Mouse (Mus musculus) cerebellum, postnatal 14 days (tissue): ENCODE data around the gene Prim2.

Experiments
- DNase-seq, 2 experiments: peaks; one replicate each; pipeline ENCODE4 v3.0.0; 2021; ENCODE audit warnings: mixed read lengths in 2 of 2

The Prim2 gene

DNA sequence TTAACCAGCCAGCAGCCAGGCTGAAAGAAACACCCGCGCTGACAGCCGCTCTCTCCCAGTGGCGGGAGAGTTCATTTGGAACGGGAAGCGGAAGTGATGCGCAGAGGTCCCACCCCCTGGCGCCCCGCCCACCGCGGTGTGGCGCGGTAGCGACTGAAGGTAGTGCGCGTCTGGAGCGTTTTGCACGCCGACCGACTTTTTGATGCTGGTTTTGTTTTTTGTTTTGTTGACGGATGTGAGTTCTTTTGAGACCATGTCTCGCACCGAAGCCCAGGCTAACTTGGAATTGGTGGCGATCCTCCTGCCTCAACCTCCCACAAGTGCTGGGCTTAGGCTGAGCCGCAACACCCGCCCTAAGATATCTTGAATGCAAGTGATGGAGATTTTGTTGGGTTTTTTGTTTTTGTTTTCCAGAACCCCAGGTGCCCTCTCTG, at the start of gene Prim2:
Prim2 (minus strand) TSS at position 88 of the 434 bp plus-strand sequence.
- peak; percentile 96 for DNase-seq

DNA sequence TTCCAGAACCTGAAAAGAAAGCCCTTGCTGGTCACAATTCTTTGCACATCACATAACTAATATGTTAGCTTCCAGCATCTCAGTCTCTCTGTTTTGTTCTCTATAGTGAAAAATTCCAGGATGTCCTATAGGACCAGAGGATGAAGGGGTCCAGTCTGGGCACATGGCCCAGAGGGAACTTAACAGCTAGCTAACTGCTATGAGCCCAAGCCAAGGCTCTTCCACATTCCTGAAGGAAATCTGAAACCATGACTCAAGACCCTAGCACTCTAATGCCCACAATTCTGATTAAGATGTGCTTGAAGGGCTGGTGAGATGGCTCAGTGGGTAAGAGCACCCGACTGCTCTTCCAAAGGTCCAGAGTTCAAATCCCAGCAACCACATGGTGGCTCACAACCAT, 48.0 kb upstream of the Prim2 start:
- no peak for DNase-seq

DNA sequence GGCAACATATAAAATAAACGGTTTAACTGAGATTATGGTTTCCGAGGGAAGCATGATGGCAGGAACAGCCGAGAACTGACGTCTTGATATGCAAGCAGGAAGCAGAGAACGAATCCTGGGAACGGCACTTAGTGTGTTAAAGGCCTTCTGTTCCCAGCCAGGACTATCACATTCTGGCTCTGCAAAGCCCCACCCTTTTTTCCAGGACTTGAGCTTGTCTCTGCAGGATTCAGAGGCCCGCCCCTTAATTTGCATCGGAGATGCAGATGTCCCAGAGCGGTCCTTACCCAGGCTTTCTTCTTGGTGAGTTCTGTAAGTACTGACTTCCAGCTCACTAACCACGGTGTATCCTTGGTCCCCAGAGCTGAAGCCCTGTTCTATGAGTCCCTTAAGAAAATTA, 45.2 kb upstream of the Prim2 start:
- no peak for DNase-seq

DNA sequence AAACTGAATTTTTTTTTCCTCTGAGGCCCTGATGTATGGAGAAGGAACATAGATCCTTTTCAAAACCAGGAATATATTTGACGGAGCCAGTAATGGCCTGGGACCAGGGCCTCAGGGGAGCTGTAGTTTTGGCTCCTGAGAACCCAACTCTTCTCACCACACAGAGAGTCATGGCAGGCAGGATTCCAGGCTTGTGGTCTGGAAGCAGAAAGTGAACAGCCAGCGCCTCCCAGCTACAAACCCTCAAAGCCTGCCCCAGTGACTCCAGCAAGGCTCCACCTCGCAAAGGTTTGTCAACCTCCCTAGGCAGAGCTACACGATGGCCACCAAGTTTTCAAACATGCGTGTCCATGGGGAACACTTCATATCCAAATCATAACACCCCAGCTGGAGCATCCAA, 42.4 kb upstream of the Prim2 start:
- no peak for DNase-seq

DNA sequence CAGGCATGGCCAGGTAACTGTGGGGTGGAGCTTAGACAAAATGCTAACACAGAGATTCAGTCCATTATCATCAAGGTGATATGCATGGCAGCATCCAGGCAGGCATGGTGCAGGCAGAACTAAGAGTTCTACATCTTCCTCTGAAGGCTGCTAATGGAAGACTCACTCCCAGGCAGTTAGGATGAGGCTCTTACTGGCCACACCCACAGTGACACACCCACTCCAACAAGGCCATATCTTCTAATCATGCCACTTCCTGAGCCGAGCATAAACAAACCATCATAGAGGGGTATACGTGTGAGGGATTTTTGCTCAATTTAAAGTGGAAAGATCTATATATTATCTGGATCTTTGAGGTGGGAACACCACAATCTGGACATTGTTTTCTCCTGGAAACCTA, 40.0 kb upstream of the Prim2 start:
- DNase-seq = no peak

DNA sequence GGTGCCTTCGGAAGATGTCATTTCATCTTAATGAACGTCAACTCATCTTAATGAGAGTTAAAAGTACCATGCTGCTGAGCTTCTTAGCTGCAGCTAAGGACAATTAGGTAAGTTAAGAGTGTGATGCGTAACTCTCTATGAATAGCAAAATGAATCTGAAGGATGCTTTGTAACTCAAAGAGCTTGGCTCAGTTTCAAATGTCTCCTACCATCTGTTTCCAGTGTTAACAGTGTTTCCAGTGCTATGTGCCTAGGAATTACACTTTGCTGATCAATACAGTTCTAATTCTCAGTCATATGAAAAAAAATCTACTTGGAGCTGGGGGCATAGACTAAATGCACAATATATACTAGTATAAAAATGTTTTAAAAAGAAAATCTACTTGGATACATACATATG, 31.6 kb upstream of the Prim2 start:
- no peak for DNase-seq

DNA sequence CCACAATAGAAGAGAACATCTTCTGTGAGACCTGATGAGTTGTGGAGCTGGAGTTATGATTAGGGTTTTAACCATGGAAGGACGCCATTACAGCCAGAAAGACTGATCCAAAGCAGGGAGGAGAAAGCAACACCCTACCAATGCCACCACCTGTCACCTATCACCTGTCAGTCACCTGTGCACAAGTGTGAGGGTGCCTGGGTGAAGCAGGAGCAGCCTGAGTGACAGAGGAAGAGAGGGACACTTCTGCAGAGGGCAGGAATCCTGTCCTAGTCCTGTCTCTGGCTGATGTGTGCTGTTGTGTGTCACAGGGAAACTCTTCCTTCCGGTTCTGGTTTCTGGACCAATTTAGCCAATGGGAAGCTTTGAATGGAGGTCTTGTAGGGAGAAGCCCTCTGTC, 26.4 kb upstream of the Prim2 start:
- DNase-seq = no peak

DNA sequence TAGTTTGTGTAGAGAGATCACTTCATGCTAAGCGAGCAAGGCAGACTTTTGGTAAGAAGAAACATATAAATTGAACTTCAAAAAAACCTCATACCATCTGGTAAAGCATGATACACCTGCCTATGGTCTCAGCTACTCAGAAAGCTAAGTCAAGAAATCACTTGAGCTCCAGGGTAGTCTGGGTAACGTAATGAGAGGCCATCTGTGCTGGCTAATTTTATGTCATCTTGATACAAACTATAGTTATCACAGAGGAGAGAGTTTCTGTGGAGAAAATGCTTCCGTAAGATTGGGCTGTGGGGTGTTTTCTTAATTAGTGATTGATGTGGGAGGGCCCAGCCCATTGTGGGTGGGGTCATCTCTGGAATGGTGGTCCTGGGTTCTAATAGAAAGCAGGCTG, 24.3 kb upstream of the Prim2 start:
- DNase-seq = no peak

DNA sequence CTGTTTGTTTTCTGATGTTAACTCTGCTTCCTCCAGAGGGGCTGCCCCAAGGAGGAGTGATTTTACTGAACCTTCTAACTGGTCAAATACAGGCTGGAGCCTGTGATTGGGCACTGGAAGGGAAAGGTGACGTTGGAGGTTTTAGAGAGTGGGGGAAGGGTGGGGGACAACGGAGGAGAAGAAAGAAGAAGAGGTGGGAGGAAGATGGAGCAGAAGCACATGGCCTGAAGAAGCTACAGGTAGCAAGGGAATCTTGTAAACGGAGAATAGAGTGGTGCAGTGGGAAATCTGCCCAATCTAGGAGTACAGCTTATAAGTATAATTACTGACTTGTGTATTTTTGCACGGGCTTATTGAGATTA, 20.5 kb upstream of the Prim2 start:
- no peak for DNase-seq

DNA sequence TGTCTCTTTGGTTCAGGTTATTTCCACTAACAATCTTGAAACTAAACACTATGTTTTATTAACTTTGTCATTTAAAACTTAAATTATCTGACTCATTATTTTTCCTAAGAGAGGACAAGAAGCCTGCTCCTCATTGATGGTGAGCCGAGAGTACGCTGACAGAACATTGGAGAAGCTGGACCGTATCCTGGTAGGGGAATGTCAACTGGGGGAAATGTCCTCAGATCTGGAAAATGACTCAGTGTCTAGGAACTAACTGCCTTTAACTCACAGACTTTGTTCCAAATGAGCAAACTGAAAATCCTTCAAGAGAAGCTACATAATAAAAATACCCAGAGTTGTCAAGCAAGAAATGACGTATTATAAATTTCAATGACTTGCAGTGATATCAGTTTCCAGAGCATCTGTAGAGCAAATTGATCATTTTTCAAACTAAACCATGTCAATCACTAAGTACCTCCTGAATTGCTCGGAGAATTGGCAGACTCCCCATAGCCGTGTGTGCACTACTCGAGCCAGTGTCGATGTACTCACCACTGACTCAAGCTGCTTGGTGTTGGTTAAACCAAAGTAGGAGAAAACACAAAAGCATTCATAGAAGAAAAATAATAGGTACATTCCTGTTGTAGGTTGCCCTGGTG, 20.0 kb upstream of the Prim2 start:
- no peak for DNase-seq

DNA sequence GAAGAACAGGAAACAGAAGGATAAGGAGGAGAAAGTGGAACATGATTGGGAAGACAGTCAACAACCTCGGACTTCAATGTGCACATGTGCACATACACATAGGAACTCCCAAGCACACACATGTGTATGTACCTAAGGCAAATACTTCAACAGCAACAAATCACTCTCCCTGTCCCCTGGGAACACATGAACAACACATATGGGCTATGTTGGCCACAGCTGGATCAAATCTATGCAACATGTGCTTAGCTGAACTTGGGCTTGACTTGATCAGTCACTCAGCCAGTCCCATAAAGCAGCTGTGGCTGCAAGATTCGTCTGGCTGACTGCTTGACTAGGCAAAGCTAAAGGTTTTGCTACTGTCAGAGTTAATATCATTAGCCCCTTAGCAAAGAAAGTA, 19.2 kb upstream of the Prim2 start:
- no peak for DNase-seq

DNA sequence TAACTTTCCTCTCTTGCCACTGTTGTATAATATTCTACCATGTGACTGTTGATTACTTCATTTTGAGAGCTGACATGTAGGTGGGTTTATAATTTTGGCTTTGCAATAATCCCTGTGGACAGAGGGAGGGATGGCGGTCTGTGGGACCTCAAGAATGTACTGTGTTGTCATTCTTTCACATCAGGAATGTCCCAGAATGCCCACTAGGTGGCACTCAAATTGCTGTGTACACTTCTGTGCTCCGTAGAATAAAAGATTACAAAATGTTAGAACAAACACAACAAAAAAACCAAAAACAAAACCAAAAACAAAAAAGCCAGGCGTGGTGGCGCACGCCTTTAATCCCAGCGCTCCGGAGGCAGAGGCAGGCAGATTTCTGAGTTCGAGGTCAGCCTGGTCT, 14.9 kb upstream of the Prim2 start:
- peak; percentile 19 to 41 for DNase-seq

DNA sequence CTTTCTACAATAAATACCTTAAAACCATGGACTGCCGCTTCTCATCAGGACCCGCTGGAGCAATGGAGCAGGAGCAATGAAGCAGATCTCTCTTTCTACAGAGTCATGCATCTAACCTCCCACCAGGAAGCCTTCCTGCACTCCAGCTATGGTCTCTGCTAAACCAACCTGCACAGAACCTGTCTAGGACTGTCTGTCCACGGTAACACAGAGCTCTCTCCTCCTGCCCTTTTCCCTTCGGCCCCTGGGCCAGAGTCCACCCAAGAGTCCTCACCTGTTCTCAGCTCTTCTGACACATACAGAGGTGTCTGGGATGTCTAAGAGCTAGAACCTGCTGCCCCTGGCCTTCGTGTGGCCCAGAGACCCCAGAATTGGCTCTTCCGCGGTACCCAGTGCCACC, 11.3 kb upstream of the Prim2 start:
- DNase-seq = no peak

DNA sequence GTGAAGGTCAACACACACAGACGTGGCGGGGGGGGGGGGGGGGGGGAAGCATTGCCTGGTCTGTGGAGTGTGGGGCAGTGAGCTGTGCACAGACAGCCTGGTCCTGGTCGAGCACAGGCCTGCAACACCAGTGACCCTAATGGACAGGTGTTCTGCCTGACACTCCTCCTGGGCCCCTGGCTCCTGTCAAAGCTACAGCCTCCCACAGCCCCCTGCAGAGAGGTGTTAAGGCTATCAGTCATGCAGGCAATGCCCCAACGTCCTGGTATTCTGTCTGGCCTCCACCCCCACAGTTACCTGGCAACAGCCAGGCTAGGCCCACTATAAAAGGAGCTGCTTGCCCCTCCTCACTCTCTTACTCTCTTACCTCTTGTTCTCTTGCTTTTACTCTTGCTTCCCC, 10.8 kb upstream of the Prim2 start:
- DNase-seq = no peak

DNA sequence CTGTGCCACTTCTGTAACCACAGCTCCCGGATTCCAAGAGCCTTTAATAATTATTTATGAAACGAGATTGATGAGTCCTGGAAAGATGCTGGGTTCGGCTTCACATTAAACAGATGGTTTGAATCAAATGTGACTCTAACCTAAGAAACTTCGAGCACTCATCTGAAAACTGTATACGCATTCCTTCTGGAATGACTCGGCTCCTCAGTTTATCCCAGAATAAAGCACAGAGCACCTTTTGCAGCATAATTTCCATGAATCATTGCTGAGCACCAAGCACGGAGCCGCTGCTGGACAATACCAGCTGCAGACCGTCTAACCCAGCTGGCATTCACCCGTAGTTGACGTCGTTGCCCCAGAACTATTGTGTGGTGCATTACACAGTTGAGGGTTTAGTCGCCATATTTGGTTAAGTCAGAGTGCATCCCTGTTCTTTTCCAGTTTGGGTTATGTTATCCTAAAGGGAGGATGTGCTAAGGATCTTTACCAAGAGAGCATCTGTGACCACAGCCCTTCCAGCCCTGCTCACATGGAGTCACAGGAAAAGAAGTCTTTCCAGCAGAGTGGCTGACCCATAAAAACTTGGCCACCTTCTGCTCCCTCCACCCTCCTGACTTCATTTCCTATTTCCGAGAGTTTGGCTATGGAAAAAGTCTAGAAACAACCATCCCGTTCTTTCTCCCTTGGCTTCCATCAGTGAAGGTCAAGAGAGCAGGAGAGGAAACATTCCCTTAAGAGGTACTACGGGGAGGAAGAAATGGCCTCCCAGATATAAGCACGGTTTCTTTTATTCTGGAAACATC, 3.8 kb upstream of the Prim2 start:
- no peak for DNase-seq

DNA sequence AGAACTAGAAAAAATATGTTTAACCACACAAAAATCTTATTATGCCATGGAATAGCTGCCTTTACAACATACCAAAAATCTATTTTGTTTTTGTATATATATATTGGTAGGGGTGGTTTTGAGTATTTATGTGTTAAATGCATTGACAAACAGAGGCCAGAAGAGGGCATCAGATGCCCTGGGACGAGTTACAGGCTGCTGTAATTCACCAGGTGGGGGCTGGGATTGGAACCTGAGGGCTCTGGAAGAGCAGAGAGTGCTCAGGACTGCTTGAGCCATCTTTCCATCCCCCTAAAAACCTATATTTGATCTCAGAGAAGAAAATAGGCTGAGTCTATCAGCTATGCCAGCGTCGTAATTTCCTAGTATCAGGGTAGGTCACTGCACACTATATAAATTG, 2.9 kb upstream of the Prim2 start:
- peak; percentile 74 to 82 for DNase-seq

DNA sequence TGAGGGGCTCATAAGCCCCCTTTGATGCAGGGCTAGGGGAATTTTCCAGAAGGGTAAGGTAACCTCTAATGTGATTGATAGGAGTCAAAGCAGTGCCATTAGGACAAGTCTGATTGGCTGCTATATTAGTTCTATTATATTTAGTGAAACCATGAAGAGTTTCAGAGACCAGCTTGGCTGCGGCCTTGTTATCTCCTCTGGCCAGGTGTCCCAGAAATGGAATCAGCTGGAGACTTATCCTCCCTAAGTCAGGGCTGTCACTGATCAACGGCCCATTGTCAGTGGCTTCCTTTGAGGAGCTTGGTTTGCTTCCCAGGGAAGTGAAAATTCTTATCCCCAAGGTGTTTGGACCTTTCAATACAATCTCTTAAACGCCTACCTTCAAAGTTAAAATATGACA, 2.5 kb upstream of the Prim2 start:
- DNase-seq = no peak

DNA sequence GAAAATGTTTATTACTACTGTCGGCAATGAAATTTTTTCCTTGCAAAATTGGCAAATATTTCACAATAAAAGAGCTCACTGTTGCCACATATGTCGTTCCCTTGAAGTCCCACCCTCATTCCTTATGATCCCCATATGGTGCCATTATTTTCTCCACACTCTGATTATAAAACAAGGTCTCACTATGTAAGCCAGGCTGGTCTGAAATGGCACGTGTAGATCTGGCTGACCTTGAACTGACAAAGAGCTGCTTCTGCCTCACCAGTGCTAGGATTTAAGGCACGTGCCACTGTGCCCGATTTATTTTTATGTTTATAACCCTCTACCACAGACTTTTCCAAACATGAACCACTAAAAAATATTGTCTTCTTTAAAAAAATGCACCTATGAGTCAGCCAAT, 1.8 kb upstream of the Prim2 start:
- DNase-seq = no peak

DNA sequence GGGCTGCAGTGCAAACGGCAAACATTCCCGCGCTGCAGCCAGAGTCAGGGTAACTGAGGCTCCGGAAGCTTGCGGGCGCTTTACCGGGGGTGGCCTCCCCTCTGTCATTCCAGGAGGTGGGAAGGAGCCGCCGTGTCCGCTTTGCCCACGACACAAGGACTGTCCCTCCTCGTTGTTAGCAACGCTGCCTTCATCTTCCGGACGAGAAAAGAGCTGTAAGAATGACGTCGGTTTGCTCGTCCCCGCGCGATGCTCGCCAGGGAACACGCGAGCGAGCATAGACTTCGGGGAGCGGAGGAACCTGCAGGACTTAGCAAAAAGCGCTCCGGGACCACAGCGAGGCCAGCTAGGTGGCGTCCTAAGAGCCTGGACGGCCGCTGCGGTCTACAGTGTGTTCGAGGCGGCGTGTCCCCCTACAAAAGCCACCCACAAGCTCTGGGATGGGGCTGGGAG, 595 bp upstream of the Prim2 start:
- peak; percentile 62 to 70 for DNase-seq

DNA sequence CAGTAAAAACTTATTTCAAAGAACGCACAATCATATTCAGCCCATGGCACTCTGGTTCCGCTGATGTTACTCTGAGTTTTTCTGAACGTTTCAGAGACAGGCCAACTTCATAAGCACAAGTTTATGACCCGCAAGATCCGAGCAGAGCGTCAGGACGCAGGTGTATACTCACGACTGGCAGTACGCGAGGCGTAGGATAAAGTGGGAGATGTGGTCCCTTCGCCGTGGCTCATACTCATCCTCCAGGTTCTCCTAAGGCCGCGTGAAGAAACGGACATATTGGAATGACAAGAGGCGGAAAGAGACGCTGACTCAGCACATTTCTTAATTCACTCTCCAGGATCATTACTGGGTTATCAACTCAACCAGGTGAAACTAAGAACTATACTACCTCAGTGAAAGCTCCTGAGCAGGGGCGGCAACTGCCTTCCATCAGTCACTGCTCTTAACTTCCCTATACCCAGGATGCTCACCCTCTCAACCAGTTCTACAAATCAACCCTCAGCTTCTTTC, 5.9 kb downstream of the Prim2 start:
- DNase-seq = no peak

DNA sequence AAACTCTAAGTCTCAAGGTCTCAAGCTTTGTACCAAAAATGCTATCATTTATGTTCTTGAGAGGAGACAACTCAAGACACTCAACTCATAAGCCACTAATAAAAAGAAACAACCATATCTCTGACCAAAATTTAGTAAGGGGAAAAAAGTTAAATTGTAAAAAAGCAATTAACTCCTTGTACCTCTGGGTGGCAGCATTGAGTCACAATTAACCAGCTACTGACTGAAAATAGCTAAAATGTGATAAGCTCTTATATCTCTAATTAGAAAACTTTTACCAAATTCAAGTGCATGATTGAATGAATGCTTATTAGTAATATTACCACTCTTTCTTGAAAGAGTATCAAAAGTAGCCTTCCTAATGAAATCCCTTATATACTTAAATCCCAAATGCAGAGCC, 6.4 kb downstream of the Prim2 start:
- DNase-seq = peak; percentile 42 to 44

DNA sequence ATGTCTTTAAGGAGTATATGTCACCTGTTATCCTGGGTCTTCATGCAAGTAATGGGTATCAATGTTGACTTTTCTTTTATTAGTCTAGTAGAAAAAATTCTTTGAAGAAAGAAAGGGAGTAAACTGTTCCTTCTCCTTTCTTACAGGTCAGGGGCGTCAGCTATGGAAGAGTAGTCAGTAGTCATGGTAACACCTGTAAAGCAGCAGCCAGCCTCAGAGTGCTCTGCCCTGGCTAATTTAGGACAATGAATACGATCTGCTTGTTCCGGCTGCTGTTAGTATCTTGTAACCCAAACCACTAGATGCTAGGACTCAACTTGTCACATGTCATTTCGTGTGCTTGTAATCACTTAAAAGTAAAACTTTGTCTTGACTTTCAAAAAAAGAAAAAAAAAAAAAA, 11.3 kb downstream of the Prim2 start:
- DNase-seq = no peak

DNA sequence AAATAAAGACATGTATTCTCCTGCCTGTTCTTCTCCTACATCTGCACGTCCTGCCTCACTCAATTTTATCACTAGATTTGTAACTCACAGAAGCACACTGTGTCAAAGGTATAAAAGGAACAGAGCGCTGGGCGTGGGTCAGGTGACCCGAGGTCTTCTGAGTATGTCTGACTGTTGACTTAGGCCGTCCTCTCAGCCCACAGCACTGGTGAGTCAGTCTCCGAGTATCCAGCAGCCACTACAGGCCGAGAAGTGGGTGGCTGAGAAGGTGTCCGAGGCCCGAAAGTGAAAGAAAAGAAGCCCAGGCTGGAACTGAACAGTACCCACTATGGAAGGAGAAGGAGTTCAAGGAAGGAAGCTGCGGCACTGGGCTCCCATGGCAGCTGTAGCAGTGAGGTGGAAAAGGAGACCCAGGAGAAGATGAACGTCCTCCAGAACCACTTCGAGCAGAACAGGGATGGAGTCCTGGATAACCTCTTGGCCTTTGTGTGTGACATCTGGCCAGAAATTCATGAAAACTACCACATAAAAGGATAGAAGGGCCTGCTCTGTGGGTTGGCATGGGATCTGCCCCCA, 11.9 kb downstream of the Prim2 start:
- DNase-seq = no peak

DNA sequence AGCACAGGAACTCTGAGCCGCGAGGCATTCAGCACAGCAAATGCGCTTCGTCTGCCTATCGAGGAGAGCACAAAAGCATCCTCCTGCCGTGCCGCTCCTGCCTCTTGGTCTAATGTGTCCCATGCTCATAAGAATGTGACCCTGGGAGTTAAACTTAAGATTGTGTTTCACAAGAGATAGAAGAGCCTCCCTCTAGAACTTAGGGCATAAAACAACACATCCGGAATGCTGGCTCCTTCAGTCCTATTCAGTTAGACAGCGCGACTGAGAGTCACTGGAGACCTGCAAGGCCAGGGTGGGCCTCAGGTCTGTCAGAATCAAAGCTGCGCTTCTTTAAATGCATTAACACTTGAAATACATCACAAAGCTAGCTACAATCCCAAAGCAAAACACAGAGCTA, 18.7 kb downstream of the Prim2 start:
- DNase-seq = no peak
